9 mouse cellular contexts compared by ENCODE assay signal in the genomic region with DNA sequence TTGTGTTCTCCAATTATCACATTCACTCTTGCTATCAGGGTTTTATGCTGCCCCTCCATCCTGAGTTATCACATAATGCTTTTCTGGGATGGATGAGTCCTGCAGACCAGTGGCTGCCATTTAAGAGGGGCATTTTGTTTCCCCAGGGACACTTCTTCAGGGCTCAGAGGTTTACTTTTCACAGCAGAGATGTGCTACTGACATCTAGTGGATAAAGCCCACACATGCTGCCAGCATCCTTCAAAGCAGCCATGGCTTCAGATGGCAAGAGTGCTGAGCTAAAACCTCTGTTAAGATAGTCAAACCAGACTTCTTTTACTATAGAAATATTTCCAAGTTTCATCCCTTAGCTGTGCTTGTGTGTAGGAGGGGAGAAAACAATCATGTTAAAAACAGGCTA. TPM values are rescaled to one million over a fixed set of nuclear protein-coding genes. Genes with fewer than 3 reads are reported as not detected.
DNase-seq lines count a peak whose midpoint lies in the region; ATAC-seq lines count a peak whose summit lies in the region.
"Had no signal": no experiment of that assay in that cellular context is flagged by ENCODE, and none has a peak within 500 bp of the region (broad histone marks: within the 10 kb centered on the region; RNA-seq: fewer than 3 reads in every experiment).

No protein-coding gene starts in this region.

- no peak for DNase-seq in frontal cortex, postnatal 25 days (ENCODE audit: low spot score in 2 of 2)
- no peak for DNase-seq in midbrain, embryonic 11.5 days (ENCODE audit: low spot score, missing footprints)
- no peak for DNase-seq in midbrain, embryonic 10.5 days (ENCODE audit: low spot score)
- peak; percentile 6 for DNase-seq in right cerebral cortex, postnatal 4 days
- no peak for DNase-seq in thymus, postnatal 10 days (ENCODE audit: low spot score in 2 of 2)
- DNase-seq in adrenal gland, adult 2 months = no peak

- H3K27me3 ChIP-seq in midbrain, embryonic 11.5 days (ENCODE audit: control insufficient read depth, insufficient read depth, low read length) = no peaks in the 10 kb centered on the region
- H3K27me3 ChIP-seq in midbrain, embryonic 10.5 days (ENCODE audit: low read depth, poor library complexity, severe bottlenecking) = no peaks in the 10 kb centered on the region
- H3K27me3 ChIP-seq: limb, embryonic 15.5 days had no signal

- H3K4me2 ChIP-seq in midbrain, embryonic 11.5 days = no peak overlapping the region
- H3K4me2 ChIP-seq: limb, embryonic 15.5 days had no signal

- no peak overlapping the region for H3K4me3 ChIP-seq in midbrain, embryonic 11.5 days (ENCODE audit: low read depth, low read length)
- H3K4me3 ChIP-seq in midbrain, embryonic 10.5 days = no peak overlapping the region
- H3K4me3 ChIP-seq: limb, embryonic 15.5 days had no signal

- ATAC-seq in frontal cortex, adult (ENCODE audit: low TSS enrichment) = peak; percentile 98
- ATAC-seq in midbrain, embryonic 11.5 days (ENCODE audit: low FRiP score) = peak; percentile 35; the same call in 1 of the 2 replicates
- peak; percentile 65 for ATAC-seq in granulocyte monocyte progenitor cell, adult 5-6 weeks (replicated peaks; ENCODE audit: poor library complexity, severe bottlenecking)

- H3K27ac ChIP-seq in midbrain, embryonic 11.5 days (ENCODE audit: low read depth, low read length) = no peak overlapping the region
- H3K27ac ChIP-seq in midbrain, embryonic 10.5 days (replicated peaks) = no peak overlapping the region
- H3K27ac ChIP-seq: limb, embryonic 15.5 days had no signal

- no peaks in the 10 kb centered on the region for H3K9me3 ChIP-seq in midbrain, embryonic 11.5 days (ENCODE audit: control insufficient read depth, low read length)
- no peaks in the 10 kb centered on the region for H3K9me3 ChIP-seq in midbrain, embryonic 10.5 days (replicated peaks)
- H3K9me3 ChIP-seq: limb, embryonic 15.5 days had no signal

- no peak overlapping the region for H3K9ac ChIP-seq in midbrain, embryonic 11.5 days (ENCODE audit: low read length)
- H3K9ac ChIP-seq: limb, embryonic 15.5 days had no signal

- H3K4me1 ChIP-seq in midbrain, embryonic 11.5 days (ENCODE audit: control insufficient read depth, insufficient read depth, low read length) = no peaks in the 10 kb centered on the region
- H3K4me1 ChIP-seq in midbrain, embryonic 10.5 days = no peaks in the 10 kb centered on the region
- H3K4me1 ChIP-seq: limb, embryonic 15.5 days had no signal

- H3K36me3 ChIP-seq in midbrain, embryonic 11.5 days (ENCODE audit: control insufficient read depth, insufficient read depth, low read length) = no peaks in the 10 kb centered on the region
- H3K36me3 ChIP-seq in midbrain, embryonic 10.5 days = no peaks in the 10 kb centered on the region
- H3K36me3 ChIP-seq: limb, embryonic 15.5 days had no signal

RNA-seq across cellular contexts. Expression of gene Serpinb8, which starts 8.7 kb away (rescaled TPM):
- polyA plus RNA-seq in midbrain, embryonic 11.5 days (2014; fragmentation: Nextera tagmentation; extraction: Ambion mirVana) = 0.18 and 0.49 TPM in 2 replicates
- 0.48 TPM in 2 replicates for polyA plus RNA-seq in midbrain, embryonic 10.5 days (2016; fragmentation: Nextera tagmentation; extraction: Ambion mirVana)
- total RNA-seq in granulocyte monocyte progenitor cell, adult 5-6 weeks (2014; fragmentation: Nextera tagmentation) = 0.68 and 0.82 TPM in 2 replicates
- total RNA-seq in granulocyte monocyte progenitor cell, adult 5-6 weeks (2017) = 0.52 TPM in 1 of 2 replicates, not detected in the other
- total RNA-seq in adrenal gland, adult 2 months (2021) = 1 to 10 TPM; 2.9 to 5.3 TPM
- 0.35 and 0.48 TPM in 2 replicates for polyA plus RNA-seq in adrenal gland, adult 2 months (2012; rRNA removed)

Comparison
In these comparisons a context has a peak if more than half of its experiments do, and no peak if none do; other contexts are left out.
1. ATAC-seq: peak in every context shown above with its lines; median percentile 98 in frontal cortex, adult; 65 in granulocyte monocyte progenitor cell, adult 5-6 weeks; 35 in midbrain, embryonic 11.5 days.